Mouse (Mus musculus): ENCODE measurements around the gene Mmp9. TPM values are rescaled to one million over a fixed set of nuclear protein-coding genes. Genes with fewer than 3 reads are reported as not detected.
A peak's percentile ranks its signal among the peaks of the same experiment; 100 is the strongest.

The Mmp9 gene
- polyA plus RNA-seq, 1 experiment from 2014 or later, result 17.9 TPM

GRCm38 (mm10) chr2:164975611-164976010, 35.0 kb downstream of the Mmp9 start:
- no peaks in the 10 kb centered on the region for H3K36me3 ChIP-seq
- H3K4me3 ChIP-seq, result no peak overlapping the region
- no peak overlapping the region for H3K4me2 ChIP-seq (replicated peaks)
- H3K27me3 ChIP-seq, result peaks cover 11% of the 10 kb centered on the region; the same call in 1 of the 2 replicates
- no peaks in the 10 kb centered on the region for H3K9me3 ChIP-seq
- no peak overlapping the region for H3K27ac ChIP-seq (replicated peaks)
- 74% methylated on average over 6 of the region's 6 CpGs for WGBS
- no peak overlapping the region for H3K9ac ChIP-seq (replicated peaks)
- ATAC-seq (replicated peaks), result no peak
- peaks cover 9% of the 10 kb centered on the region for H3K4me1 ChIP-seq

GRCm38 (mm10) chr2:164979749-164980148, 39.2 kb downstream of the Mmp9 start:
- H3K9me3 ChIP-seq, result no peaks in the 10 kb centered on the region
- no peaks in the 10 kb centered on the region for H3K27me3 ChIP-seq
- 23% methylated on average over 7 of the region's 7 CpGs for WGBS
- no peak overlapping the region for H3K9ac ChIP-seq (replicated peaks)
- ATAC-seq (replicated peaks), result no peak
- H3K36me3 ChIP-seq, result no peaks in the 10 kb centered on the region
- no peak overlapping the region for H3K4me2 ChIP-seq (replicated peaks)
- H3K4me1 ChIP-seq, result no peaks in the 10 kb centered on the region
- no peak overlapping the region for H3K27ac ChIP-seq (replicated peaks)
- no peak overlapping the region for H3K4me3 ChIP-seq

GRCm38 (mm10) chr2:164985962-164986361, 45.4 kb downstream of the Mmp9 start:
- Histone ChIP-seq H3K4me2 (replicated peaks) (no peak overlapping the region), H3K9me3 (no peaks in the 10 kb centered on the region), H3K27me3 (no peaks in the 10 kb centered on the region), H3K36me3 (no peaks in the 10 kb centered on the region), H3K4me3 (no peak overlapping the region), H3K9ac (replicated peaks) (no peak overlapping the region), H3K4me1 (no peaks in the 10 kb centered on the region), H3K27ac (replicated peaks) (no peak overlapping the region)
- ATAC-seq (replicated peaks), result no peak
- WGBS, result 69% methylated on average over 6 of the region's 6 CpGs

- Histone ChIP-seq H3K4me1 (no peaks in the 10 kb centered on the region), H3K9me3 (no peaks in the 10 kb centered on the region), H3K4me2 (replicated peaks) (no peak overlapping the region), H3K36me3 (no peaks in the 10 kb centered on the region), H3K4me3 (no peak overlapping the region), H3K9ac (replicated peaks) (no peak overlapping the region), H3K27me3 (no peaks in the 10 kb centered on the region), H3K27ac (replicated peaks) (no peak overlapping the region)
- no peak for ATAC-seq (replicated peaks)
- WGBS, result 79% methylated on average over 14 of the region's 14 CpGs
These were observed 45.9 kb downstream of the Mmp9 start for GRCm38 (mm10) chr2:164986371-164987027.

- Histone ChIP-seq H3K4me2 (replicated peaks) (no peak overlapping the region), H3K9ac (replicated peaks) (no peak overlapping the region), H3K4me1 (no peaks in the 10 kb centered on the region), H3K9me3 (no peaks in the 10 kb centered on the region), H3K27ac (replicated peaks) (no peak overlapping the region), H3K4me3 (no peak overlapping the region), H3K36me3 (no peaks in the 10 kb centered on the region), H3K27me3 (no peaks in the 10 kb centered on the region)
- ATAC-seq (replicated peaks), result no peak
- WGBS, result 67% methylated on average over 13 of the region's 13 CpGs
These were observed 48.2 kb downstream of the Mmp9 start for GRCm38 (mm10) chr2:164988777-164989176.

GRCm38 (mm10) chr2:164991111-164991510, 50.5 kb downstream of the Mmp9 start:
- Histone ChIP-seq H3K27me3 (no peaks in the 10 kb centered on the region), H3K4me3 (no peak overlapping the region), H3K9ac (replicated peaks) (no peak overlapping the region), H3K4me1 (no peaks in the 10 kb centered on the region), H3K27ac (replicated peaks) (no peak overlapping the region), H3K4me2 (replicated peaks) (no peak overlapping the region), H3K36me3 (no peaks in the 10 kb centered on the region), H3K9me3 (no peaks in the 10 kb centered on the region)
- WGBS, result 78% methylated on average over 3 of the region's 3 CpGs
- no peak for ATAC-seq (replicated peaks)

GRCm38 (mm10) chr2:164991808-164992207, 51.2 kb downstream of the Mmp9 start:
- ATAC-seq (replicated peaks), result no peak
- WGBS, result 53% methylated on average over 10 of the region's 10 CpGs

GRCm38 (mm10) chr2:164994156-164994555, 53.6 kb downstream of the Mmp9 start:
- H3K4me2 ChIP-seq (replicated peaks), result no peak overlapping the region
- no peaks in the 10 kb centered on the region for H3K9me3 ChIP-seq
- 84% methylated on average over 11 of the region's 11 CpGs for WGBS
- peaks cover 13% of the 10 kb centered on the region for H3K27me3 ChIP-seq
- H3K36me3 ChIP-seq, result peaks cover 6% of the 10 kb centered on the region
- no peak for ATAC-seq (replicated peaks)
- no peak overlapping the region for H3K27ac ChIP-seq (replicated peaks)
- peaks cover 17% of the 10 kb centered on the region for H3K4me1 ChIP-seq
- no peak overlapping the region for H3K9ac ChIP-seq (replicated peaks)
- H3K4me3 ChIP-seq, result no peak overlapping the region

More at GRCm38 (mm10) chr2:164991808-164992207, 51.2 kb downstream of the Mmp9 start:
- H3K9me3 ChIP-seq, result no peaks in the 10 kb centered on the region
- no peak overlapping the region for H3K4me2 ChIP-seq (replicated peaks)
- no peak overlapping the region for H3K4me3 ChIP-seq
- H3K9ac ChIP-seq (replicated peaks), result no peak overlapping the region
- no peaks in the 10 kb centered on the region for H3K27me3 ChIP-seq
- H3K36me3 ChIP-seq, result no peaks in the 10 kb centered on the region
- H3K4me1 ChIP-seq, result no peaks in the 10 kb centered on the region
- H3K27ac ChIP-seq (replicated peaks), result no peak overlapping the region

- Histone ChIP-seq H3K27ac (replicated peaks) (no peak overlapping the region), H3K4me1 (peaks cover 17% of the 10 kb centered on the region), H3K4me3 (no peak overlapping the region), H3K9ac (replicated peaks) (no peak overlapping the region), H3K36me3 (peaks cover 13% of the 10 kb centered on the region), H3K4me2 (replicated peaks) (no peak overlapping the region), H3K27me3 (peaks cover 14% of the 10 kb centered on the region), H3K9me3 (no peaks in the 10 kb centered on the region)
- WGBS, result 55% methylated on average over 21 of the region's 21 CpGs
- ATAC-seq (replicated peaks), result no peak
These were observed 54.3 kb downstream of the Mmp9 start for GRCm38 (mm10) chr2:164994659-164995428.

GRCm38 (mm10) chr2:164995976-164996375, 55.4 kb downstream of the Mmp9 start:
- H3K36me3 ChIP-seq, result peaks cover 24% of the 10 kb centered on the region
- peaks cover 17% of the 10 kb centered on the region for H3K4me1 ChIP-seq
- no peak for ATAC-seq (replicated peaks)
- no peak overlapping the region for H3K9ac ChIP-seq (replicated peaks)
- no peak overlapping the region for H3K4me2 ChIP-seq (replicated peaks)
- H3K27ac ChIP-seq (replicated peaks), result no peak overlapping the region
- no peaks in the 10 kb centered on the region for H3K9me3 ChIP-seq
- no peak overlapping the region for H3K4me3 ChIP-seq
- peaks cover 14% of the 10 kb centered on the region for H3K27me3 ChIP-seq
- WGBS, result 62% methylated on average over 11 of the region's 11 CpGs

GRCm38 (mm10) chr2:164996848-164997720, 56.5 kb downstream of the Mmp9 start:
- 11% methylated on average over 49 of the region's 49 CpGs for WGBS
- H3K4me3 ChIP-seq, result peak overlapping the region; percentile 20
- H3K9ac ChIP-seq (replicated peaks), result peak overlapping the region; percentile 31
- no peak overlapping the region for H3K27ac ChIP-seq (replicated peaks)
- H3K36me3 ChIP-seq, result peaks cover 35% of the 10 kb centered on the region
- H3K27me3 ChIP-seq, result peaks cover 14% of the 10 kb centered on the region
- no peak for ATAC-seq (replicated peaks)
- peaks cover 17% of the 10 kb centered on the region for H3K4me1 ChIP-seq
- H3K9me3 ChIP-seq, result no peaks in the 10 kb centered on the region
- H3K4me2 ChIP-seq (replicated peaks), result peak overlapping the region; percentile 43

Measured in forebrain, embryonic 15.5 days (tissue).